Comparison of ENCODE assay signal across 26 mouse cellular contexts in genomic region chr2:48788901-48789300, GRCm38 (mm10). TPM values are rescaled to one million over a fixed set of nuclear protein-coding genes. Genes with fewer than 3 reads are reported as not detected.
DNase-seq lines count a peak whose midpoint lies in the region; ATAC-seq and TF ChIP-seq lines count a peak whose summit lies in the region.
"Had no signal": no experiment of that assay in that cellular context is flagged by ENCODE, and none has a peak within 500 bp of the region (broad histone marks: within the 10 kb centered on the region; RNA-seq: fewer than 3 reads in every experiment).

No protein-coding gene starts in this region.

- no peak overlapping the region for H3K9ac ChIP-seq in forebrain, postnatal 0 days
- H3K9ac ChIP-seq in midbrain, embryonic 15.5 days = no peak overlapping the region
- H3K9ac ChIP-seq in midbrain, embryonic 11.5 days (ENCODE audit: low read length) = no peak overlapping the region
- no peak overlapping the region for H3K9ac ChIP-seq in midbrain, postnatal 0 days (replicated peaks; ENCODE audit: low read length, poor library complexity, severe bottlenecking)
- H3K9ac ChIP-seq: embryonic facial prominence, embryonic 15.5 days; forebrain, embryonic 12.5 days; forebrain, embryonic 15.5 days; heart, embryonic 15.5 days; hindbrain, embryonic 13.5 days had no signal

- no peak for ATAC-seq in forebrain, postnatal 0 days
- ATAC-seq in midbrain, embryonic 15.5 days (replicated peaks) = 0 out of 2 replicates have a peak, but pooled peaks have one; percentile 50
- no peak for ATAC-seq in midbrain, embryonic 11.5 days (ENCODE audit: low FRiP score)
- ATAC-seq in granulocyte monocyte progenitor cell, adult 5-6 weeks (replicated peaks; ENCODE audit: poor library complexity, severe bottlenecking) = peak; percentile 35; the same call in 1 of the 2 replicates
- ATAC-seq in midbrain, postnatal 0 days (ENCODE audit: low FRiP score) = peak; percentile 56; the same call in 1 of the 2 replicates
- ATAC-seq: activated CD4-positive, CD25-positive, alpha-beta regulatory T cell, adult 4 months; forebrain, embryonic 15.5 days; intestine, postnatal 0 days had no signal

- no peaks in the 10 kb centered on the region for H3K27me3 ChIP-seq in forebrain, postnatal 0 days (ENCODE audit: insufficient read depth, low read length)
- H3K27me3 ChIP-seq in forebrain, embryonic 10.5 days (ENCODE audit: poor library complexity, severe bottlenecking) = no peaks in the 10 kb centered on the region
- H3K27me3 ChIP-seq in midbrain, embryonic 15.5 days (replicated peaks) = no peaks in the 10 kb centered on the region
- H3K27me3 ChIP-seq in midbrain, embryonic 11.5 days (ENCODE audit: control insufficient read depth, insufficient read depth, low read length) = no peaks in the 10 kb centered on the region
- H3K27me3 ChIP-seq in midbrain, postnatal 0 days (ENCODE audit: insufficient read depth, low read length) = no peaks in the 10 kb centered on the region
- H3K27me3 ChIP-seq: embryonic facial prominence, embryonic 15.5 days; forebrain, embryonic 12.5 days; forebrain, embryonic 15.5 days; heart, embryonic 15.5 days; hindbrain, embryonic 13.5 days had no signal

- 0 out of 2 replicates have a peak, but pooled peaks cover 6% of the 10 kb centered on the region for H3K9me3 ChIP-seq in forebrain, postnatal 0 days (ENCODE audit: low read length)
- no peaks in the 10 kb centered on the region; the same call in 1 of the 2 replicates for H3K9me3 ChIP-seq in forebrain, embryonic 10.5 days
- no peaks in the 10 kb centered on the region for H3K9me3 ChIP-seq in midbrain, embryonic 15.5 days
- no peaks in the 10 kb centered on the region for H3K9me3 ChIP-seq in midbrain, embryonic 11.5 days (ENCODE audit: control insufficient read depth, low read length)
- no peaks in the 10 kb centered on the region; the same call in 1 of the 2 replicates for H3K9me3 ChIP-seq in midbrain, postnatal 0 days (ENCODE audit: low read length)
- H3K9me3 ChIP-seq: embryonic facial prominence, embryonic 15.5 days; forebrain, embryonic 12.5 days; forebrain, embryonic 15.5 days; heart, embryonic 15.5 days; hindbrain, embryonic 13.5 days had no signal

- no peaks in the 10 kb centered on the region for H3K4me1 ChIP-seq in forebrain, postnatal 0 days (ENCODE audit: insufficient read depth)
- no peaks in the 10 kb centered on the region for H3K4me1 ChIP-seq in forebrain, embryonic 10.5 days
- H3K4me1 ChIP-seq in midbrain, embryonic 15.5 days = no peaks in the 10 kb centered on the region
- no peaks in the 10 kb centered on the region for H3K4me1 ChIP-seq in midbrain, embryonic 11.5 days (ENCODE audit: control insufficient read depth, insufficient read depth, low read length)
- peaks cover 5% of the 10 kb centered on the region; the same call in 1 of the 2 replicates for H3K4me1 ChIP-seq in midbrain, postnatal 0 days (ENCODE audit: insufficient read depth, low read length)
- H3K4me1 ChIP-seq: embryonic facial prominence, embryonic 15.5 days; forebrain, embryonic 12.5 days; forebrain, embryonic 15.5 days; heart, embryonic 15.5 days; hindbrain, embryonic 10.5 days; hindbrain, embryonic 13.5 days had no signal

- no peak for TF ChIP-seq CTCF in forebrain, postnatal 0 days (IDR thresholded peaks at IDR 0.05; ENCODE audit: low read depth)
- no peak for TF ChIP-seq CTCF in midbrain, postnatal 0 days (IDR thresholded peaks at IDR 0.05)

- 65% methylated on average over 3 of the region's 3 CpGs for WGBS in forebrain, postnatal 0 days
- whole genome bisulfite sequencing in forebrain, embryonic 10.5 days = 91% methylated on average over 3 of the region's 3 CpGs
- WGBS in midbrain, embryonic 15.5 days = 55% methylated on average over 3 of the region's 3 CpGs
- 78% methylated on average over 3 of the region's 3 CpGs for WGBS in midbrain, embryonic 11.5 days
- WGBS in midbrain, postnatal 0 days = 47% methylated on average over 3 of the region's 3 CpGs

- peak; percentile 17 for DNase-seq in forebrain, postnatal 0 days
- DNase-seq in forebrain, embryonic 10.5 days (ENCODE audit: extremely low spot score, low spot score) = no peak
- DNase-seq in midbrain, embryonic 11.5 days (ENCODE audit: low spot score, missing footprints) = no peak
- peak; percentile 51 for DNase-seq in midbrain, postnatal 0 days (ENCODE audit: low spot score)
- DNase-seq in spleen, postnatal 36 days (ENCODE audit: low spot score in 2 of 2) = no peak
- DNase-seq: adrenal gland, adult 8-10 months; adrenal gland, postnatal 25 days; cerebellum, adult 18-20 months; cerebellum, adult 9-10 months; cerebellum, postnatal 14 days; gastrocnemius, postnatal 10 days; gastrocnemius, postnatal 36 days; heart, adult 11 months; heart, postnatal 10 days; heart, postnatal 36 days had no signal

- no peak overlapping the region for H3K4me3 ChIP-seq in forebrain, postnatal 0 days (ENCODE audit: low read depth, low read length)
- H3K4me3 ChIP-seq in forebrain, embryonic 10.5 days = no peak overlapping the region
- H3K4me3 ChIP-seq in midbrain, embryonic 15.5 days = no peak overlapping the region
- no peak overlapping the region for H3K4me3 ChIP-seq in midbrain, embryonic 11.5 days (ENCODE audit: low read depth, low read length)
- no peak overlapping the region for H3K4me3 ChIP-seq in midbrain, postnatal 0 days (ENCODE audit: low read depth, low read length)
- H3K4me3 ChIP-seq: embryonic facial prominence, embryonic 15.5 days; forebrain, embryonic 12.5 days; forebrain, embryonic 15.5 days; heart, embryonic 15.5 days; hindbrain, embryonic 10.5 days; hindbrain, embryonic 13.5 days had no signal

- no peak overlapping the region for H3K27ac ChIP-seq in forebrain, postnatal 0 days (ENCODE audit: low read depth, low read length)
- H3K27ac ChIP-seq in forebrain, embryonic 10.5 days = no peak overlapping the region
- no peak overlapping the region for H3K27ac ChIP-seq in midbrain, embryonic 15.5 days
- no peak overlapping the region for H3K27ac ChIP-seq in midbrain, embryonic 11.5 days (ENCODE audit: low read depth, low read length)
- peak overlapping the region; percentile 43; the same call in 1 of the 2 replicates for H3K27ac ChIP-seq in midbrain, postnatal 0 days (ENCODE audit: low read depth, low read length)
- H3K27ac ChIP-seq: embryonic facial prominence, embryonic 15.5 days; forebrain, embryonic 12.5 days; forebrain, embryonic 15.5 days; heart, embryonic 15.5 days; hindbrain, embryonic 10.5 days; hindbrain, embryonic 13.5 days had no signal

- H3K4me2 ChIP-seq in forebrain, postnatal 0 days (ENCODE audit: low read depth) = no peak overlapping the region
- H3K4me2 ChIP-seq in midbrain, embryonic 15.5 days = no peak overlapping the region
- H3K4me2 ChIP-seq in midbrain, embryonic 11.5 days = no peak overlapping the region
- H3K4me2 ChIP-seq in midbrain, postnatal 0 days (ENCODE audit: low read depth, low read length, poor library complexity, severe bottlenecking) = no peak overlapping the region
- H3K4me2 ChIP-seq: embryonic facial prominence, embryonic 15.5 days; forebrain, embryonic 12.5 days; forebrain, embryonic 15.5 days; heart, embryonic 11.5 days; heart, embryonic 15.5 days; hindbrain, embryonic 13.5 days had no signal

- H3K36me3 ChIP-seq in forebrain, postnatal 0 days (ENCODE audit: insufficient read depth) = no peaks in the 10 kb centered on the region
- H3K36me3 ChIP-seq in forebrain, embryonic 10.5 days (replicated peaks) = no peaks in the 10 kb centered on the region
- H3K36me3 ChIP-seq in midbrain, embryonic 15.5 days (replicated peaks) = no peaks in the 10 kb centered on the region
- H3K36me3 ChIP-seq in midbrain, embryonic 11.5 days (ENCODE audit: control insufficient read depth, insufficient read depth, low read length) = no peaks in the 10 kb centered on the region
- no peaks in the 10 kb centered on the region for H3K36me3 ChIP-seq in midbrain, postnatal 0 days (ENCODE audit: insufficient read depth, low read length)
- H3K36me3 ChIP-seq: embryonic facial prominence, embryonic 15.5 days; forebrain, embryonic 12.5 days; forebrain, embryonic 15.5 days; heart, embryonic 15.5 days; hindbrain, embryonic 10.5 days; hindbrain, embryonic 13.5 days had no signal

RNA-seq across cellular contexts. Expression of gene Acvr2a, which starts 25.0 kb away (rescaled TPM):
- 83.7 and 127 TPM in 2 replicates for total RNA-seq in forebrain, postnatal 0 days (2014; rRNA removed)
- polyA plus RNA-seq in forebrain, postnatal 0 days (2015; fragmentation: Nextera tagmentation; extraction: Ambion mirVana) = 28.3 and 42.8 TPM in 2 replicates
- polyA plus RNA-seq in forebrain, embryonic 10.5 days (2016; fragmentation: Nextera tagmentation; extraction: Ambion mirVana) = 19.6 and 21.8 TPM in 2 replicates
- 49.5 and 52.1 TPM in 2 replicates for polyA plus RNA-seq in midbrain, embryonic 15.5 days (2015; fragmentation: Nextera tagmentation; extraction: Ambion mirVana)
- 39.0 and 40.3 TPM in 2 replicates for polyA plus RNA-seq in midbrain, embryonic 11.5 days (2014; fragmentation: Nextera tagmentation; extraction: Ambion mirVana)
- 1.1 and 2.1 TPM in 2 replicates for total RNA-seq in granulocyte monocyte progenitor cell, adult 5-6 weeks (2014; fragmentation: Nextera tagmentation)
- 1.5 and 1.8 TPM in 2 replicates for total RNA-seq in granulocyte monocyte progenitor cell, adult 5-6 weeks (2017)
- total RNA-seq in midbrain, postnatal 0 days (2014; rRNA removed) = 69.8 and 92.2 TPM in 2 replicates
- 28.9 and 30.3 TPM in 2 replicates for polyA plus RNA-seq in midbrain, postnatal 0 days (2015; fragmentation: Nextera tagmentation; extraction: Ambion mirVana)

Comparison
In these comparisons a context has a peak if more than half of its experiments do, and no peak if none do; other contexts are left out.
1. ATAC-seq: peak in midbrain, embryonic 15.5 days (single experiment), granulocyte monocyte progenitor cell, adult 5-6 weeks (single experiment) and midbrain, postnatal 0 days (single experiment); none in forebrain, postnatal 0 days (single experiment) and midbrain, embryonic 11.5 days (single experiment).
2. DNase-seq: peak in forebrain, postnatal 0 days (single experiment) and midbrain, postnatal 0 days (single experiment); none in forebrain, embryonic 10.5 days (single experiment), midbrain, embryonic 11.5 days (single experiment) and spleen, postnatal 36 days (0 of 2).